Mouse (Mus musculus): ENCODE measurements around the gene Lias. TPM values are rescaled to one million over a fixed set of nuclear protein-coding genes. Genes with fewer than 3 reads are reported as not detected.
A peak's percentile ranks its signal among the peaks of the same experiment; 100 is the strongest.

The Lias gene
- 72.0 and 72.5 TPM in 2 replicates for polyA plus RNA-seq (2015; fragmentation: Nextera tagmentation; extraction: Ambion mirVana)

DNA sequence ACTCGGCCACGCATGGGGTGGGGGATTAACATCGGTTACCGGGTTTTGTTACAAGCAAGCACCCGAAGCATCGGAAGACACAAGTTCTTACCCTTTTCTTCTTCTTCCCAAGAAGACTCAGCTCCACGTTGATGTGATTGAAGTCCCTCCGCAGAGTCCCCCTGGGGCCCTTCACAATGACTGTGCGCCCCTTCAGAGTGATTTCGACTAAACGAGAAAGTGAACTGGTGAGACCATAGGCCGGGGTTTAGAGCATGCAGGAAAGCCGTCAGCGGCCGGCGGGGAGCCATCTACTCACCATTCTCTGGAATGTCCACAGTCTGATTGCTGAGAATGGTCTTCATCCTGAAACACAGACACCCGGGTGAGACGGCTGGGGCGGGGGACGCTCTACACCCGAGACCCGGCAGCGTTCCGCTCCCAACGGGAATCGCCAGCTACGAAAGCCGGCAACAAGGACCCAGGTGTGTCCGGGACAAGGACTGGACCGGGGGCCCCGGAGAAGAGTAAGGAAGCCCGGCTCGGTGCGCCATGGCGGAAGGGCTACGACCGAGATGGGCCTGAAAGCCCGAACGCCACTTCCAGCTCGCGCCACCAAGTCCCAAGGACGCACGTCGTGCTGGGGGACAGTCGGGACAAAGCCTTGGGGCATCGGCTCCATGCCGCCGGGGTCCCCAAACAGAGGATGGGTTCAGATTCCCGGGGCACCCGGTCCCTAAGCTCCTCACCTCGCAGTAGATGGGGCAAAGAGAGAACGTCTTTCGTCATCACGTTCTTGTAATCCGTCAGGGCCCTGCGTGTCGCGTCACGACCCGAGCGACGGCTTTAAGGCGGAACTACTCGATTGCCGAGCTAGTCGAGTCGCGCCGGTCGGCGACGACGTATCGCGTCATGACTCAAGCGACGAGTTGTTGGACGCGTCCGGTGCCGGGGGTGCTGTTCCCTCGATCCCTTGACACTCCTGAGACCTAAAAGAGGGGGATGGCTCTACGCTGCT is at the start of gene Lias, which contains the start of gene Rpl9:
Gene Lias (plus strand): TSS at position 850 of the 997 bp plus-strand sequence.
Gene Rpl9 (minus strand): TSS at position 797 of the 997 bp plus-strand sequence.
- Histone ChIP-seq H3K4me3 (peak within 1 kb of the TSS; percentile 99), H3K27ac (peak within 1 kb of the TSS; percentile 91), H3K4me2 (replicated peaks) (peak within 1 kb of the TSS; percentile 88), H3K27me3 (no peaks in the 10 kb centered on the region), H3K36me3 (peaks cover 51% of the 10 kb centered on the region), H3K4me1 (peaks cover 19% of the 10 kb centered on the region), H3K9ac (peak within 1 kb of the TSS; percentile 100), H3K9me3 (no peaks in the 10 kb centered on the region)
- under 1% methylated on average over 83 of the region's 83 CpGs for WGBS
- peak; percentile 95 for ATAC-seq (ENCODE audit: low FRiP score, low read depth)

DNA sequence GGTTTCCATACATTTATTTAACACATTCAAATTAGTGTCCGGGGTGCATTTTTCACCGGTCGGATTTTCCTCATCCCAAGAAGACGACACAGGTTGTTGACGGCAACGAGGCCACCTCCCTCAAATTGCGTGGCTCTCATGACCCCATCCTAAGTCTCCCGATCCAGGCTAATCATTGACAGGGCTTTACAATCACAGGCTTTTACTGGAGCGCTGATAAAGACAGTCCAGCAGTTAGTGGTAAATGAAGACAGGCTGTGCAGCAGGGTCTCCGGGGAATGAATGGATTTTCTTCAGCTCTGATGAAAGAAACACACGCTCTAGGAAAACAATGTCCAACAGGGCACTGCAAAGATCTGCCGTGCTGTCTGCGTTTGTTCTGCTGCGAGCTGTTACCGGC is 43.1 kb upstream of the Lias start, which contains the start of gene Klb:
Gene Klb (plus strand): TSS at position 147 of the 400 bp plus-strand sequence.
- Histone ChIP-seq H3K9me3 (no peaks in the 10 kb centered on the region), H3K4me2 (replicated peaks) (peak within 1 kb of the TSS; percentile 36), H3K4me1 (no peaks in the 10 kb centered on the region), H3K27ac (no peak within 1 kb of the TSS), H3K36me3 (no peaks in the 10 kb centered on the region), H3K27me3 (no peaks in the 10 kb centered on the region), H3K9ac (0 out of 2 replicates have a peak within 1 kb of the TSS, but pooled peaks have one; percentile 27), H3K4me3 (no peak within 1 kb of the TSS; the same call in 1 of the 2 replicates)
- no peak for ATAC-seq (ENCODE audit: low FRiP score, low read depth)
- WGBS = 56% methylated on average over 15 of the region's 15 CpGs

DNA sequence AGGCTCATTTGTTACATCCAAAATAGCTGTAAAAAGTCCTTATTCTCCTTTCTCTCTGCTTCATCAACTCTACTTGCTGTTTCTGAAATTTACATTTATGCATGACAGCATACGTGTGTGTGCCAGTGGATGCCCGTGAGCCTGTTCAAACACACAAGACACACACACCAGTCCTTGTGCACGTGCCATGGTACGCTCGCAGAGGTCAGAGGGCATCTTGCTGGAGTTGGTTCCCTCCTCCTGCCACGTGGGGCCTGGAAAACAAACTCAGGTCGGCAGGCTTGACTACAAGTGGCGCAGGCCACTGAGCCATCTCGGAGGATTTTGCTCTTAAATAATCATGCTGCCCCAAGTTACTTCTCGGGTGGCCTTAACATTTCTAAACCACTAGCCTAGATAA is 40.8 kb upstream of the Lias start:
- Histone ChIP-seq H3K4me2 (replicated peaks) (no peak overlapping the region), H3K4me3 (no peak overlapping the region), H3K4me1 (no peaks in the 10 kb centered on the region), H3K9me3 (no peaks in the 10 kb centered on the region), H3K9ac (no peak overlapping the region), H3K36me3 (no peaks in the 10 kb centered on the region), H3K27me3 (no peaks in the 10 kb centered on the region), H3K27ac (no peak overlapping the region)
- WGBS = 79% methylated on average over 10 of the region's 10 CpGs
- no peak for ATAC-seq (ENCODE audit: low FRiP score, low read depth)

DNA sequence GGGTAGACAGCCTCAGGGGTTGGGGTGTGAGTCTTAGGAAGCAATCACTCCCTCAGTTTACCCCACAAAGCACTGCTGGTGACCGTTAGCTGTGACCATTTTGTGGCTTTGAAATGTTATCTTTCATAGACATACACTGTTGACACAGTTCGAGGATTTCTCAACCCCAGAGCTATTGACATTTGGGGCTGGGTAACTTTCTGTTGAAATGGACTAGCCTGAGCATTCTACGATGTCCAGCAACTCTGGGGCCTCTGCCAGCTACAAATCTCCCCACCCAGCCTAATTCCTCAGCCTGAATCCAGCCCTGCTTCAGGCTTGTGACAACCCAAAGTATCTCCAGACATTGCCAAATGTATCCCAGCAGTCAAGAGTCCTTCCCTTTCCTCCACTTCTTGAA is 37.2 kb upstream of the Lias start:
- H3K4me1 ChIP-seq = no peaks in the 10 kb centered on the region
- H3K27me3 ChIP-seq = no peaks in the 10 kb centered on the region
- no peaks in the 10 kb centered on the region for H3K9me3 ChIP-seq
- H3K4me2 ChIP-seq (replicated peaks) = no peak overlapping the region
- no peak for ATAC-seq (ENCODE audit: low FRiP score, low read depth)
- no peak overlapping the region for H3K9ac ChIP-seq
- no peak overlapping the region for H3K27ac ChIP-seq
- no peaks in the 10 kb centered on the region for H3K36me3 ChIP-seq
- 89% methylated on average over 3 of the region's 3 CpGs for WGBS
- H3K4me3 ChIP-seq = no peak overlapping the region

DNA sequence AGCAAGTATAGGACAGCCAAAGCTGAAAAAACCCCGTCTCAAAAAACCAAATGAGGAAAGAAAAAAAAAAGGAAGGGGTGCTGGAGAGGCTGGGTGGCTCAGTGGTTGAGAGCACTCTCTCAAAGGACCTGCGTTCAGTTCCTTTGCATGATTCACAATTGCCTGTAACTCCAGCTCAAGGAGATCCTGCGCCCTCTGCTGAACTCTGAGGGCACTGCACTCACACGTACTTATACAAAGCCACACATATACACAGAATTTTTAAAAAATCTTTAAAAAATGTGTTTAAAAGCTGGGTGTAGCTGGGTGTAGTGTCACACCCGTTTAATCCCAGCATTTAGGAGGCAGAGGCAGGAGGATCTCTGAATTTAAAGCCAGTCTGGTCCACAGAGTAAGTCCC is 36.3 kb upstream of the Lias start:
- no peak overlapping the region for H3K9ac ChIP-seq
- no peak overlapping the region for H3K27ac ChIP-seq
- H3K36me3 ChIP-seq = no peaks in the 10 kb centered on the region
- WGBS = 71% methylated on average over 5 of the region's 5 CpGs
- no peak overlapping the region for H3K4me3 ChIP-seq
- no peaks in the 10 kb centered on the region for H3K4me1 ChIP-seq
- H3K9me3 ChIP-seq = no peaks in the 10 kb centered on the region
- no peak overlapping the region for H3K4me2 ChIP-seq (replicated peaks)
- ATAC-seq (ENCODE audit: low FRiP score, low read depth) = no peak
- no peaks in the 10 kb centered on the region for H3K27me3 ChIP-seq

DNA sequence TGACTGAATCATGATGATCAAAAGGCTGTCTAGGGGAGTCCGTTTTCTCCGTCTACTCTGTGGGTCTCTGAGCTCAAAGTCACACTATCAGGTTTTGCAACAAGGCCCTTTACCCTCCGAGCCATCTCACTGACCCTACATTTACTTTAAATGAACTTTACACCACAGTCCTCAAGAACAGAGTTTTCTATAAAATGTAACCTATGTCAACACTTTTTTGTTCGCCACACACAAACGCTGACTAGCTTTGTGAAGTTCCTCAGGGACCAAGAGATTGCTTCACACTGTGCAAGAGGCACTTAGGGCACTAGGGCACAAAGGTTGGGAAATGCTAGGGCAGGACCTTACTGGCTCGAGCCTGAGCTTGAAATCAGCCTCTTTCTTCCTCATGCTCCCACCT is 34.4 kb upstream of the Lias start:
- H3K36me3 ChIP-seq = no peaks in the 10 kb centered on the region
- no peaks in the 10 kb centered on the region for H3K27me3 ChIP-seq
- H3K4me3 ChIP-seq = no peak overlapping the region
- no peaks in the 10 kb centered on the region for H3K9me3 ChIP-seq
- no peak overlapping the region for H3K27ac ChIP-seq
- H3K4me1 ChIP-seq = no peaks in the 10 kb centered on the region
- H3K9ac ChIP-seq = no peak overlapping the region
- H3K4me2 ChIP-seq (replicated peaks) = no peak overlapping the region
- no peak for ATAC-seq (ENCODE audit: low FRiP score, low read depth)
- WGBS = 85% methylated on average over 6 of the region's 6 CpGs

DNA sequence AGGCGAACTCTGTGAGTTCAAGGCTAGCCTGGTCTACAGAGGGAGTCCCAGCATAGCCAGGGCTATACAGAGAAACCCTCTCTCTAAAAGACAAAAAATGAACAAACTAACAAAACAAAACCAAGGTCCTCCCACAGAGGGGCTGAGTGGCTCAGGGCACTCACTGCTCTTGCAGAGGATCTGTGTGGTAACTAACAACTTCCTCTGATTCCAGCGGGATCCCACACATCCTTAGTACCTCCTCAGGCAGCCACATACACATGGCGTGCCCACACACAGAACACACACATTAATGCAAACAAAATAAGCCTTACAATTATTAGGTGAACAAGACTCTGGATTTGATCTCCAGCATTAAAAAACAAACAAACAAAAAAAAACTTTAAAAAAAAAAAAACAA is 33.5 kb upstream of the Lias start:
- H3K4me2 ChIP-seq (replicated peaks) = no peak overlapping the region
- no peak overlapping the region for H3K4me3 ChIP-seq
- no peak overlapping the region for H3K9ac ChIP-seq
- H3K36me3 ChIP-seq = no peaks in the 10 kb centered on the region
- WGBS = 84% methylated on average over 3 of the region's 3 CpGs
- H3K9me3 ChIP-seq = no peaks in the 10 kb centered on the region
- H3K27ac ChIP-seq = no peak overlapping the region
- H3K27me3 ChIP-seq = no peaks in the 10 kb centered on the region
- ATAC-seq (ENCODE audit: low FRiP score, low read depth) = no peak
- no peaks in the 10 kb centered on the region for H3K4me1 ChIP-seq

DNA sequence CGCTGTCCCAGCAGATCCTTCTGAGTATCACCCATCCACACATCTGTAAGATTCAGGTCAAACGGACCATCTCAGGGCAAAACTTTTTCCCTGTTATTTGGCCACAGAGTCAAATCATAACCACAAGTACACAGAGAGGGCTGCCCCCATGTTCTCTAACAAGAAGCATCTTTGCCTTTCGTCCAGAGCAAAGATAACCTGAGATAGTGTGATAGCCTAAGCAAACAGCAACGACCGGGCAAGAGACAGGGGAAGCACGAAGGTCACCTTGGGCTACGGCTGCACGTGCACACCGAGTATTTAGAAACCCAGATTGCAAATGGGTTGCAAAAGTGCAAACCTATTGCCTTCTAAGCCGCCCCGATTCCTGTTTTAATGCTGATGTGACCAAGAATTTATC is 23.5 kb upstream of the Lias start:
- no peak for ATAC-seq (ENCODE audit: low FRiP score, low read depth)
- H3K4me2 ChIP-seq (replicated peaks) = no peak overlapping the region
- 92% methylated on average over 11 of the region's 11 CpGs for WGBS
- H3K4me3 ChIP-seq = no peak overlapping the region
- no peaks in the 10 kb centered on the region for H3K36me3 ChIP-seq
- H3K4me1 ChIP-seq = no peaks in the 10 kb centered on the region
- no peaks in the 10 kb centered on the region for H3K9me3 ChIP-seq
- H3K27ac ChIP-seq = no peak overlapping the region
- H3K9ac ChIP-seq = no peak overlapping the region
- no peaks in the 10 kb centered on the region for H3K27me3 ChIP-seq

DNA sequence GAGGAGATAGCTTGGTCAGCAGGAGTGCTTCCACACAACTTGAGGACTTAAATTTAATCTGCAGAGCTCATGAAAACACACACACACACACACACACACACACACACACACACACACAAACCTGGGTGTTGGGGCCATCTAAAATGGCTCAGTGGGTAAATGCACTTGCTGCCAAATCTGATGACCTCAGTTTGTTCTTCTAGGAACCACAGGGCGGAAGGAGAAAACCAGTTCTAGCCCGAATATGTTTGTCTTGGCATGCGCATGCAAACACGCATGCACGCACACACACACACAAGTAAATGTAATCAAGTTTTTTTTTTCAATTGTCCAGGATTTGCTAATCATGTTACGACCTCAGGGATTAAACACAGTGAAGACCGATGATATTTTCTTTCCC is 19.7 kb upstream of the Lias start:
- peaks cover 7% of the 10 kb centered on the region; the same call in 1 of the 2 replicates for H3K4me1 ChIP-seq
- no peaks in the 10 kb centered on the region for H3K9me3 ChIP-seq
- no peaks in the 10 kb centered on the region for H3K27me3 ChIP-seq
- WGBS = 93% methylated on average over 7 of the region's 7 CpGs
- no peak for ATAC-seq (ENCODE audit: low FRiP score, low read depth)
- no peak overlapping the region for H3K9ac ChIP-seq
- H3K27ac ChIP-seq = no peak overlapping the region
- H3K4me2 ChIP-seq (replicated peaks) = no peak overlapping the region
- H3K4me3 ChIP-seq = no peak overlapping the region
- H3K36me3 ChIP-seq = no peaks in the 10 kb centered on the region

DNA sequence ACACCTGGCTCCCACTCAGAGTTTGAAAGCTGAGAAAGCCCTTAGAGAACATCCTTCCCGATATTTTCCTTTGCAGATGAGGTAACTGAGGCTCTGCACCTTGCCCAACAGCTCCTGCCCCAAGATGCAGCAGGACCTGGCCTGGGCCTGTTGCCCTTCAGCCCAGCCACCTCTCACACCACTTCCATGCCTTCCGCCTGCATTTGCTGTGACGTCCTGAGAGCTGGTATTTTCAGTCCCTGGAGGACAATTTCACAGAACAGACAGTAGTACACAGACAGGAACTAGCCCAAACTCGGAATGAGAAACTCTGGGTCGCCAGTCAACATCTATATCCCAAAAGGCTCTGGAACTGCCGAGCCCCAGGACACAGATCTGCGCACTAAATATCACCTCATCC is 16.6 kb upstream of the Lias start:
- 81% methylated on average over 7 of the region's 7 CpGs for WGBS
- Histone ChIP-seq H3K27me3 (no peaks in the 10 kb centered on the region), H3K36me3 (no peaks in the 10 kb centered on the region), H3K4me3 (no peak overlapping the region), H3K27ac (no peak overlapping the region), H3K4me2 (replicated peaks) (no peak overlapping the region), H3K4me1 (peaks cover 7% of the 10 kb centered on the region; the same call in 1 of the 2 replicates), H3K9me3 (no peaks in the 10 kb centered on the region), H3K9ac (no peak overlapping the region)
- ATAC-seq (ENCODE audit: low FRiP score, low read depth) = no peak

DNA sequence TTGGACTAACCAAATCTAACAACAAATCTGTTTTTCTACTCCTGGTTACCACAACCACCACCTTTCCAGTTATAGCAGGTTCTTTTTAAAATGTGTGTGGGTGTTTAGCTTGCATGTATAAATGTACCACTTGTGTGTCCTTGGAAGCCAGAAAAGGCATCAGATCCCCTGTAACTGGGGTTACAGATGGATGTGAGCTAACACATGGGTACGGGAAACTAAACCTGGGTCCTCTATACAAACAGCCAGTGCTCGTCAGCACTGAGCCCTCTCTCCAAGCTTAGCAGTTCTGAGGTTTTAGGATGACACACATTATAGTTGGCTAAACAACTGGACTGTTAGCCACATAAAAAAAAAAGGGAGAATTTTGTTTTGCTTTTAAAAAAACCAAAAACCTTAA is 5.6 kb upstream of the Lias start:
- no peak overlapping the region for H3K9ac ChIP-seq
- no peak overlapping the region for H3K4me2 ChIP-seq (replicated peaks)
- WGBS = 70% methylated on average over 2 of the region's 2 CpGs
- no peak overlapping the region for H3K4me3 ChIP-seq
- peaks cover 37% of the 10 kb centered on the region for H3K36me3 ChIP-seq
- H3K27ac ChIP-seq = no peak overlapping the region
- H3K4me1 ChIP-seq = peaks cover 19% of the 10 kb centered on the region
- H3K27me3 ChIP-seq = no peaks in the 10 kb centered on the region
- no peak for ATAC-seq (ENCODE audit: low FRiP score, low read depth)
- no peaks in the 10 kb centered on the region for H3K9me3 ChIP-seq

DNA sequence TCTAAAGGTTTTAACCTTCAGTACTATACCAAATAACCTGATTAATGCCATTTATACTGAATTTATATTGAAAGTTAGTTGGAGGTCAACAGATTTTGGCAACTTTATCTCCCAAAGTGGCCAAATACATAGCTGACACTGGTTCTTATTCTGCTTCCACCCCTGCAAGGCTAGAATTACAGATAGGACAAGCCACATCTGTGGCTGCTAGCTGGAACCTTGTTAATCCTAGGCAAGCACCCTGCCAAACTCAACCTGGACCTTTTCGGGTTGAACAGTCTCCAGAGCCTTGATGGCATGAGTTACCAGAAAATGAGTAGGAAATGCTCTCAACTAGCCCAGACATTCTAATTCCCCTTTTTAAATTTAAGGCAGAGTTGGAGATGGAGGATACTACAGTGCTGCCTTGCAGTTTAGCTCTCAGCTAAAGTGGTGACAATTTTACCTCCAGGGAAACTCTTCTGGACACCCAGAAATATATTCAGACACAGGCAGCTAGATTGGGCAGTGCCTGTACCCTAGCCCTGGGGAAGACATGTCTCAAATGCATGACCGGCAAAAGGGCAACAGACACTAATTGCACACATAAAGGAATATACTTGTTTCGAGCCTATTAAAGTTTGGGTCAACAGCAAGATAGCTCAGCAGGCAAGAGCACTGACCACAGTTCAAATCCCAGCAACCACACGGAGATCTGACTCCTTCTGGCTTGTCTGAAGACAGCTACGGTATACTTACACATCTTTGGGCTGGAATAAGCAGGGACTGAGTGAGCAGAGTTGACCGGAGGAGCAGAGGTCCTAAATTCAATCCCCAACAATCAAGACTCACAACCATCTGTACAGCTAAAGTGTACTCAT is 4.1 kb upstream of the Lias start:
- Histone ChIP-seq H3K4me3 (no peak overlapping the region), H3K27ac (no peak overlapping the region), H3K9me3 (no peaks in the 10 kb centered on the region), H3K27me3 (no peaks in the 10 kb centered on the region), H3K4me2 (replicated peaks) (no peak overlapping the region), H3K9ac (no peak overlapping the region), H3K36me3 (peaks cover 37% of the 10 kb centered on the region), H3K4me1 (peaks cover 19% of the 10 kb centered on the region)
- ATAC-seq (ENCODE audit: low FRiP score, low read depth) = no peak
- WGBS = 76% methylated on average over 6 of the region's 6 CpGs

Measured in limb, embryonic 13.5 days (tissue).